Mouse (Mus musculus) lung, embryonic 15.5 days (tissue): ENCODE results near the gene Txnip. TPM values are rescaled to one million over a fixed set of nuclear protein-coding genes. Genes with fewer than 3 reads are reported as not detected.
"Not testable (repeated sequence)": the region's sequence is repeated elsewhere in the genome, so short reads cannot be mapped to it uniquely, and the experiment has no call there.

Source experiments
- ATAC-seq: fragments of 200-750 bp; cut with Nextera tagmentation; 2 replicates; pipeline ENCODE4 v1.8.0; 2017; ENCODE audit warnings: moderate number of reproducible peaks, borderline replicate concordance; ENCODE audit not compliant: low FRiP score, low TSS enrichment; ENCODE audit errors: extremely low read depth
- H3K27ac ChIP-seq: fragments of 300-500 bp; sonication (generic); 2 replicates; pipeline ENCODE4 v1.5.1; 2015; ENCODE audit warnings: moderate library complexity, mild to moderate bottlenecking, inconsistent platforms
- H3K27me3 ChIP-seq: fragments of 300-500 bp; sonication (generic); 2 replicates; pipeline ENCODE4 v1.6.1; 2015; ENCODE audit warnings: inconsistent platforms
- H3K36me3 ChIP-seq: fragments of 300-500 bp; sonication (generic); 2 replicates; pipeline ENCODE4 v1.6.1; 2015; ENCODE audit warnings: inconsistent platforms
- H3K4me1 ChIP-seq: fragments of 300-500 bp; sonication (generic); 2 replicates; pipeline ENCODE4 v1.6.1; 2015; ENCODE audit warnings: inconsistent platforms
- H3K4me2 ChIP-seq: fragments of 300-500 bp; sonication (generic); 2 replicates; pipeline ENCODE4 v1.6.1; 2015; ENCODE audit warnings: inconsistent platforms, mild to moderate bottlenecking, moderate library complexity
- H3K4me3 ChIP-seq: fragments of 300-500 bp; sonication (generic); 2 replicates; pipeline ENCODE4 v1.5.1; 2015; ENCODE audit warnings: mild to moderate bottlenecking, inconsistent platforms
- H3K9ac ChIP-seq: fragments of 300-500 bp; sonication (generic); 2 replicates; pipeline ENCODE4 v1.6.1; 2015; ENCODE audit warnings: inconsistent platforms
- H3K9me3 ChIP-seq: fragments of 300-500 bp; sonication (generic); 2 replicates; pipeline ENCODE4 v1.6.1; 2016; ENCODE audit warnings: inconsistent platforms
- WGBS: fragments of 180-500 bp; shearing (Covaris S2); methylation state at CpG from one replicate; pipeline ENCODE4 v1.1.7; 2015; 5-methylcytosine and 5-hydroxymethylcytosine counted together
- polyA plus RNA-seq: library from polyadenylated mRNA; unstranded; fragments of >200 nt; fragmentation: Nextera tagmentation; extraction: Ambion mirVana; gene quantifications from 2 replicates; pipeline ENCODE4 v1.2.1, GENCODE M21; 2015

The Txnip gene
- polyA plus RNA-seq, 1 experiment from 2014 or later, result 141 TPM

DNA sequence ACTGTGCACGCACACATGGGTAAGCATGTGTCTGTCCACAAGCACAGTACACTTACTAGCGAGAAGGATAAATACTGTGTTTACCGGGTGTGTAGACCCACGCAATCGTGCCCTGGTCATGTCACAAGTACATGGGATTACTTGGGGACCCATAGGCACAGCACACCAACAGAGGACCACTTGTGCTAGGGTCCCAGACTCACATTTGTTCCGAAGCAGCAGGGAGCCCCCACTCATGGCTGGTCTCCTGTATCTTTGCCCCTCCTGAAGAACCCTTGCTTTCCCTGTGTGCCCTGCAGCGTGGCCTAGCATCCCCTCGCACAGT, 41.3 kb downstream of the Txnip start:
- H3K4me1 ChIP-seq, result peaks cover 47% of the 10 kb centered on the region
- H3K27ac ChIP-seq, result no peak overlapping the region
- peaks cover 44% of the 10 kb centered on the region for H3K27me3 ChIP-seq
- H3K36me3 ChIP-seq, result no peaks in the 10 kb centered on the region
- peak overlapping the region; percentile 96 for H3K4me2 ChIP-seq
- peak overlapping the region; percentile 46; the same call in 1 of the 2 replicates for H3K4me3 ChIP-seq
- H3K9me3 ChIP-seq, result no peaks in the 10 kb centered on the region
- WGBS, result 52% methylated on average over 8 of the region's 8 CpGs
- ATAC-seq, result no peak
- H3K9ac ChIP-seq, result no peak overlapping the region

DNA sequence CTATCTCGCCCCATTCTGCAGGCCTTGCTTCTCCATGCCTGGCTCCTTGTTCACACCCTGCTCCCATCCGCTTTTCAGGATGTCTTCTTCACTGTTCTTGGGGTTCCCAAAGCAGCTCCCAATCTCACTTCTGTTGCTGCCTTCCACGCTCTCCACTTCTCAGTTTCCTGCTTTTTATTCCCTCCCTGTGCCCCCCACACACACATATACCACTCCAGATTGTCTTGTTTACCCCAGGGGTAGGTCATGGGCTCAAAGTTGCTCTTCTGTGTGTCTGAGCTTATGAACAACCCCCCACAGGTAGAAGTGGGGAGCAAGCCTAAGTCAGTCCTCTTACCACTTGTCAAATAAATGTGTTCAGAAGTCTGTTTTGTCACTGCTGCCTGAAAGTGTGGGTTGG, 41.7 kb downstream of the Txnip start:
- H3K9ac ChIP-seq, result no peak overlapping the region
- ATAC-seq, result no peak
- WGBS, result 74% methylated on average over 3 of the region's 3 CpGs
- no peak overlapping the region for H3K27ac ChIP-seq
- H3K4me2 ChIP-seq, result no peak overlapping the region
- peaks cover 47% of the 10 kb centered on the region for H3K4me1 ChIP-seq
- H3K4me3 ChIP-seq, result no peak overlapping the region
- H3K9me3 ChIP-seq, result no peaks in the 10 kb centered on the region
- peaks cover 44% of the 10 kb centered on the region for H3K27me3 ChIP-seq
- no peaks in the 10 kb centered on the region for H3K36me3 ChIP-seq

DNA sequence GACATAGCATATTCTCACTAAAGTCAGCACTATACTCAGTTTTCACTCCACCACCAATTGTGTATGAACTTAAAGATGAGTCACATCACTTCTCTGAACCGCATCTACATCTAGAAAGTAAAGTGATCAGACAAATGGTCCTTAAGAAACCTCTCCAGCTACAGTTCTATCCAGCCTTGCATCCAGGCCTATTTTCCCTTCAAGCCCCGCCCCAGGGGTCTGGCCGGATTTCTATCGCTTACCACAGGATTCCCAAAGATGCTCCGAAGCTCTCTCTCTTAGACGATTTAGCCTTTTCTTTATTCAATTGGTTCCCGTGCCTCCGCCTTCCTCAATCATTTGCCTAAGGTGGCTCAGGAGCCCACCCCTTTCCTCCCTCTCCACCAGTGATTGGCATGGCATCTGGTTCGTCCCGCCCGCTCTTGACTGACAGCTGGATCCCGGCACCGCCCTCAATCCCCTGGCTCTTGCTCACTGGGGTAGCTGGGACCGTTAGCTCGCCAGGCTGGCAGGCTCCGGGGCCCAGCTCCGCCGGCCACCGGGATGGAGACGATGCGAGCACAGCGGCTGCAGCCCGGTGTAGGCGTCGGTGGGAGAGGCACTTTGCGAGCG, 43.0 kb downstream of the Txnip start, which contains the start of gene Lix1l:
Lix1l (plus strand) TSS at position 511 of the 612 bp plus-strand sequence.
- H3K27ac ChIP-seq, result peak within 1 kb of the TSS; percentile 99
- peak within 1 kb of the TSS; percentile 74 for H3K9ac ChIP-seq
- no peaks in the 10 kb centered on the region for H3K9me3 ChIP-seq
- no peaks in the 10 kb centered on the region for H3K36me3 ChIP-seq
- H3K4me1 ChIP-seq, result peaks cover 44% of the 10 kb centered on the region
- H3K4me3 ChIP-seq, result peak within 1 kb of the TSS; percentile 69
- H3K4me2 ChIP-seq, result peak within 1 kb of the TSS; percentile 74
- WGBS, result 2% methylated on average over 27 of the region's 27 CpGs
- ATAC-seq, result peak; percentile 93
- peaks cover 35% of the 10 kb centered on the region for H3K27me3 ChIP-seq

DNA sequence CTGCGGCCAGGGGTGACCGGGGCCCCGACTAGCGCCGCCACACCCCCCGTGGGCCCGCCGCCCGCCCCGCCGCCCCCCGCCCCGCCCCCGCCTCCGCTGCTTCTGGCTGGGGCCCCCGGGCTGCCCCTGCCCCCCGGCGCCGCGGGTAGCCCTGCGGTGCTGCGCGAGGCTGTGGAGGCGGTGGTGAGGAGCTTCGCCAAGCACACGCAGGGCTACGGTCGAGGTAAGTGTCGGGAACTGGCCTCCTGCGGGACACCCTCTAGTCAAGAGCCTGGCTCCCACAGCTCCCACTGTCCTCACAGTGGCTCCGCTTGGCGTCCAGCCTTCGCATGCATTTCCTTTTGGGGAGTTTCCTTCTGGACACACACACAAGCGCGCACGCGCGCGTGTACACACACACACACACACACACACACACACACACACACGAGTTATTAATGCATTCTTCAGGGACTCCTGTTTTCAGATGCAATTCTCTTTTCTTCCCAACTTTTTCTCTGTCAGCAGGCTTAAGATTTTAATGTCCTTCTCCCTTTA, 43.6 kb downstream of the Txnip start:
- peak; percentile 72 for ATAC-seq
- peak overlapping the region; percentile 69 for H3K4me3 ChIP-seq
- H3K4me2 ChIP-seq, result peak overlapping the region; percentile 74
- H3K4me1 ChIP-seq, result peaks cover 38% of the 10 kb centered on the region
- peak overlapping the region; percentile 74 for H3K9ac ChIP-seq
- peak overlapping the region; percentile 99 for H3K27ac ChIP-seq
- WGBS, result 2% methylated on average over 16 of the region's 40 CpGs
- no peaks in the 10 kb centered on the region for H3K9me3 ChIP-seq
- H3K27me3 ChIP-seq, result peaks cover 29% of the 10 kb centered on the region
- H3K36me3 ChIP-seq, result no peaks in the 10 kb centered on the region

DNA sequence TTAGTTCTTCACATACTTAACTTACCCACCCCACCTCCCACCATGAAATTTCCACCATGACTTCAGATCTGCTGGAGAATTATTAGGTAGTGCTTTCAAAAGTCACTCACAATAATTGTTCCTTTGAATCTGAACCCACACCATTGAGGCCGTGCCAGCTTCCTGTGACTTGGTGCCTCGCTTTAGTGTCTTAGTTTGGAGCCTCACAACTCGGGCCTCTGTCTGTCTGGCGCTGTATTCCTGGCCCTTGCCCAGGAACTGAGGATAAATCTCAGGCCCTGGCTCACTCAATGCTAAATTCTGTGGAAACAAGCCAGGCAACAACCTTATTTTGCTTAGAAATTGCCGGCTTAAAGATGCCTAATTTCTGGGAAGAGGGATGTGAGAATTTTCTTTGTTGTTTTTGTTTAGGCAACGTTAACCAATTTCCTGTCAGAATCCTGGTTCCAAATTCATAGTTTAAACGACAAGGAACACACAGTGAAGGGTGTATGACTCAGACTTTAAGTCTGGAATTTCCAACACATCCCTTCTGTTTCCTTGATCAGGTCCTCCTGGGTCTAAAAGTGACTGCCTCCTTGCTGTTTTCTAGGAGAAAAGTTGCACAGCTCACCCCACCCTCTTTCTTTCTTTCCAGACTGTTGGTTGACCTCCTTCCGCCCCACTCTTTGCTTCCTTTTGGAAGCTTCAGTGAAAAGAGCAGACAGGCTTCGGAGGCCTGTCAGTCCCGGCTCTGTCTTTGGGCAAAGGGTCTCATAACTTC, 44.4 kb downstream of the Txnip start:
- Histone ChIP-seq H3K4me2 (peak overlapping the region; percentile 74), H3K4me1 (peaks cover 30% of the 10 kb centered on the region), H3K4me3 (peak overlapping the region; percentile 69), H3K9me3 (no peaks in the 10 kb centered on the region), H3K9ac (peak overlapping the region; percentile 74), H3K27me3 (peaks cover 21% of the 10 kb centered on the region), H3K36me3 (no peaks in the 10 kb centered on the region), H3K27ac (peak overlapping the region; percentile 99)
- WGBS, result 24% methylated on average over 10 of the region's 10 CpGs
- no peak for ATAC-seq

DNA sequence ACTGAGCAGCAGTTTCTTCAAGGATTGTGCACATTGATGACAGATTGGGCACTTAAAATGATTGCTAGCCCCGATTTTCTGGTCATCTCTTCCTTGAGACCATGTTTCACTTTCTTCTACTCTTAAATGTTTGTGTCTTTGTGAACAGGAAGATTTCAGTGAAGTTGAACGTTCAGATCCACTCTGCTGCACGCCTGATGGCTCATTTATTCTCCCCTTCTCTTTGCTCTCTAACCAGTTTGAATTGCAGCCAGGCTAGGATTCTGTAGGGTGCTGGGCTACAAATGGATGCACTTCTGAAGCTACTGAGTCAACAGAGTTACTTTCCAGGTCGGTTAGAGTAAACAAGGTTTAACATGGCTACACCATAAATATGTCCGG, 44.9 kb downstream of the Txnip start:
- Histone ChIP-seq H3K27me3 (peaks cover 15% of the 10 kb centered on the region), H3K27ac (peak overlapping the region; percentile 99), H3K9ac (peak overlapping the region; percentile 74), H3K4me2 (peak overlapping the region; percentile 74), H3K9me3 (no peaks in the 10 kb centered on the region), H3K4me1 (peaks cover 25% of the 10 kb centered on the region), H3K36me3 (no peaks in the 10 kb centered on the region), H3K4me3 (peak overlapping the region; percentile 69)
- 14% methylated on average over 5 of the region's 5 CpGs for WGBS
- ATAC-seq, result no peak

DNA sequence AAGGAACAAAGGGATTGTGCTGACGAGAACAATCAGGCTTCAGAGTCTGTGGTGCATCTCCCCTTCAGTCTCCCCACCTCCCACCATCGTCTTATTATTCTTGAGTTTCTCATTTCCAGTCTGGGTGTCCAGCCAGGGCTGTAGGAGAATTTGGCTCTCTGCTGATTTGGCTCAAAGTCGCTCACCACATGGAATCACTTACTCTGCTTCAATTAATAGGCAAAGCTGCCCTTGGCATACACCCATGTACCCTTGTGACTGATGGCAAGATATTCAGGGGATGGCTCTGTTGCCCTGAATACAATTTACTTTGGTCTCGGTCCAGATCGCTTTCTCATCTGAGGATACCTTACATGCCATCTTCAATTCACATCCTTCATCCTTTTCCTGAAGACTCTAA, 45.6 kb downstream of the Txnip start:
- H3K4me3 ChIP-seq, result peak overlapping the region; percentile 69
- no peaks in the 10 kb centered on the region for H3K9me3 ChIP-seq
- H3K27me3 ChIP-seq, result peaks cover 10% of the 10 kb centered on the region; the same call in 1 of the 2 replicates
- ATAC-seq, result no peak
- peak overlapping the region; percentile 99; the same call in 1 of the 2 replicates for H3K27ac ChIP-seq
- peaks cover 19% of the 10 kb centered on the region for H3K4me1 ChIP-seq
- no peaks in the 10 kb centered on the region for H3K36me3 ChIP-seq
- H3K4me2 ChIP-seq, result peak overlapping the region; percentile 74
- 52% methylated on average over 5 of the region's 5 CpGs for WGBS
- H3K9ac ChIP-seq, result no peak overlapping the region

DNA sequence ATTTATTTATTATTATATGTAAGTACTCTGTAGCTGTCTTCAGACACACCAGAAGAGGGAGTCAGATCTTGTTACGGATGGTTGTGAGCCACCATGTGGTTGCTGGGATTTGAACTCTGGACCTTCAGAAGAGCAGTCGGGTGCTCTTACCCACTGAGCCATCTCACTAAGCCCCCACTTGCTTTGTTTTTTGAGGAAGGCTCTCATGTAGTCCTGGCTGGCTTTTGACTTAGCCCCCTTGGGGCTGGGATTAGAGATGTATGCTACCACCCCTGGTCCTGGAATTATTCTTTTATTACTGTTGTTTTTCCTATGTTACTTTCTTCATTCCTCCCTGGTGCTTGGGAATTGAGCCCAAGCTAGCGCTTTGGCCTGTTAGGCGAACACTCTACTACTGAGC, 48.2 kb downstream of the Txnip start:
- peaks cover 12% of the 10 kb centered on the region for H3K4me1 ChIP-seq
- H3K36me3 ChIP-seq, H3K9me3 ChIP-seq, H3K4me2 ChIP-seq, H3K27ac ChIP-seq, H3K9ac ChIP-seq, ATAC-seq, H3K27me3 ChIP-seq, H3K4me3 ChIP-seq: not testable (repeated sequence)
- WGBS, result 90% methylated on average over 4 of the region's 4 CpGs

DNA sequence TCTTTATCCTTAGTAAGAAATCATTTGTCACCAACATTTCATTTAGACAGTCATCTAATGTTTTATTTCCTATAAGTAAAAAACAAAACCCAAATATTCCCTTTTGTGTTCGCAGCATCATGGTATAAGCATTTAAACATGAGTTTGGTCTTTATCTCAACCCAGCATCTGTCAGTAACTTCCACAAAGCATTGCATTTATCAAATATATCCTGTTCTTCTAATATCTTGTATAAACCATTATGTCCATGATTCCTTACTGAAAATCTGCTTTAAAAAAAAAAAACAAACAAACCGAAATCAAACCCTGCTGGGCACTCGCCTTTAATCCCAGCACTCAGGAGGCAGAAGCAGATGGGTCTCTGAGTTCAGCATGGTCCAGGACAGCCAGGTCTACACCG, 48.9 kb downstream of the Txnip start:
- Histone ChIP-seq H3K4me3 (no peak overlapping the region), H3K9ac (no peak overlapping the region), H3K4me2 (no peak overlapping the region), H3K36me3 (no peaks in the 10 kb centered on the region), H3K9me3 (no peaks in the 10 kb centered on the region), H3K27me3 (no peaks in the 10 kb centered on the region), H3K27ac (no peak overlapping the region), H3K4me1 (peaks cover 12% of the 10 kb centered on the region)
- 80% methylated on average over 4 of the region's 4 CpGs for WGBS
- ATAC-seq, result no peak

Other genes with a start within 250 kb of the Txnip start
- gene BC107364, start 105.7 kb upstream of the Txnip start, polyA plus RNA-seq, result 0.14 TPM in 1 of 2 replicates, not detected in the other
- 0.55 and 0.57 TPM in 2 replicates for gene Hfe2, start 32.8 kb upstream of the Txnip start, polyA plus RNA-seq
- 1.1 and 1.3 TPM in 2 replicates for gene Gm16253, start 19.0 kb downstream of the Txnip start, polyA plus RNA-seq
- 38.3 and 39.8 TPM in 2 replicates for gene Polr3gl, start 36.2 kb downstream of the Txnip start, polyA plus RNA-seq
- 1.8 and 2.2 TPM in 2 replicates for gene Ankrd34a, start 38.7 kb downstream of the Txnip start, polyA plus RNA-seq
- gene Lix1l, start 43.2 kb downstream of the Txnip start, polyA plus RNA-seq, result 6.9 and 7.9 TPM in 2 replicates
- gene Rbm8a, start 72.0 kb downstream of the Txnip start, polyA plus RNA-seq, result 127 and 128 TPM in 2 replicates
- gene Pex11b, start 77.4 kb downstream of the Txnip start, polyA plus RNA-seq, result 56.2 and 58.3 TPM in 2 replicates
- 0.14 TPM in 1 of 2 replicates, not detected in the other for gene Gm42957, start 77.5 kb downstream of the Txnip start, polyA plus RNA-seq
- gene Itga10, start 87.6 kb downstream of the Txnip start, polyA plus RNA-seq, result 0.99 and 1.00 TPM in 2 replicates
- 0.24 and 0.52 TPM in 2 replicates for gene Ankrd35, start 112.2 kb downstream of the Txnip start, polyA plus RNA-seq
- gene Pias3, start 138.4 kb downstream of the Txnip start, polyA plus RNA-seq, result 49.0 and 52.1 TPM in 2 replicates
- 7.7 and 8.5 TPM in 2 replicates for gene Nudt17, start 150.6 kb downstream of the Txnip start, polyA plus RNA-seq
- gene Polr3c, start 169.7 kb downstream of the Txnip start, polyA plus RNA-seq, result 34.9 and 38.2 TPM in 2 replicates
- gene Rnf115, start 169.7 kb downstream of the Txnip start, polyA plus RNA-seq, result 50.7 and 52.3 TPM in 2 replicates